Mouse (Mus musculus) heart, embryonic 12.5 days (tissue): ENCODE measurements around the gene Cux1. TPM values are rescaled to one million over a fixed set of nuclear protein-coding genes. Genes with fewer than 3 reads are reported as not detected.

Experiments used
- ATAC-seq: fragments of 200-750 bp; cut with Nextera tagmentation; 2 replicates; pipeline ENCODE4 v1.8.0; 2017; ENCODE audit warnings: moderate TSS enrichment, moderate library complexity; ENCODE audit not compliant: insufficient number of reproducible peaks, low FRiP score
- H3K27ac ChIP-seq: fragments of 300-500 bp; sonication (generic); 2 replicates; pipeline ENCODE4 v1.5.1; 2016; ENCODE audit warnings: mild to moderate bottlenecking, moderate library complexity; ENCODE audit not compliant: poor library complexity, severe bottlenecking
- H3K27me3 ChIP-seq: fragments of 300-500 bp; sonication (generic); replicated peaks from 2 replicates; pipeline ENCODE4 v1.6.1; 2016; ENCODE audit warnings: mild to moderate bottlenecking, moderate library complexity
- H3K36me3 ChIP-seq: fragments of 300-500 bp; sonication (generic); 2 replicates; pipeline ENCODE4 v1.6.1; 2016; ENCODE audit warnings: mild to moderate bottlenecking, moderate library complexity
- H3K4me1 ChIP-seq: fragments of 300-500 bp; sonication (generic); replicated peaks from 2 replicates; pipeline ENCODE4 v1.6.1; 2016; ENCODE audit warnings: mild to moderate bottlenecking
- H3K4me2 ChIP-seq: fragments of 300-500 bp; sonication (generic); 2 replicates; pipeline ENCODE4 v1.6.1; 2016; ENCODE audit warnings: mild to moderate bottlenecking, moderate library complexity
- H3K4me3 ChIP-seq: fragments of 300-500 bp; sonication (generic); 2 replicates; pipeline ENCODE4 v1.5.1; 2016; ENCODE audit warnings: mild to moderate bottlenecking
- H3K9ac ChIP-seq: fragments of 300-500 bp; sonication (generic); 2 replicates; pipeline ENCODE4 v1.6.1; 2016; ENCODE audit warnings: mild to moderate bottlenecking, moderate library complexity
- H3K9me3 ChIP-seq: fragments of 300-500 bp; sonication (generic); replicated peaks from 2 replicates; pipeline ENCODE4 v1.6.1; 2016; ENCODE audit warnings: mild to moderate bottlenecking, moderate library complexity
- WGBS: fragments of 180-500 bp; shearing (Covaris S2); methylation state at CpG from one replicate; pipeline ENCODE4 v1.1.7; 2016; 5-methylcytosine and 5-hydroxymethylcytosine counted together
- polyA plus RNA-seq: library from polyadenylated mRNA; unstranded; fragments of >200 nt; fragmentation: Nextera tagmentation; extraction: Ambion mirVana; gene quantifications from 2 replicates; pipeline ENCODE4 v1.2.1, GENCODE M21; 2016

Cux1 gene
- polyA plus RNA-seq, 1 experiment from 2014 or later = 81.0 TPM

DNA sequence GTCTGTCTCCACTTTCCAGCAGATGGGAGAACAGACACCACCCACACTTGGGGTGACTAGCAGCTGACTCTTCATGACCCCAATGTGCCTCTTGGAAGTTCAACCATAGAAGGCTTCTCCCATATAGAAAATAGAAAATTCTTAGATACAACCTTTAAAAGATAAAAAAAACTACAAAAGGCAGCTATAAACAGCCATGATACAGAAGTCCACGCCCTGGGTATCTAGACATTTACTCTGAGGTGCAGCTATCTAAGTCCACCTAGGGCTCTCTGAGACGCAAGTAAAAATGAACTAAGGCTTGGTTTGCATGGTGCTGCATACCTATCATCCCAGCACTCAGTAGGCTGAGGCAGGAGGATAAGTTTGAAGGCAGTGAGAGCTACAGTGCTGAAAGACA lies 144.3 kb downstream of the Cux1 start:
- H3K4me2 ChIP-seq = no peak overlapping the region
- 88% methylated on average over 2 of the region's 2 CpGs for WGBS
- peaks cover 6% of the 10 kb centered on the region; the same call in 1 of the 2 replicates for H3K36me3 ChIP-seq
- no peak overlapping the region for H3K4me3 ChIP-seq
- H3K4me1 ChIP-seq = peaks cover 48% of the 10 kb centered on the region
- no peak overlapping the region for H3K9ac ChIP-seq
- no peaks in the 10 kb centered on the region for H3K9me3 ChIP-seq
- no peak overlapping the region for H3K27ac ChIP-seq
- no peak for ATAC-seq
- no peaks in the 10 kb centered on the region for H3K27me3 ChIP-seq

DNA sequence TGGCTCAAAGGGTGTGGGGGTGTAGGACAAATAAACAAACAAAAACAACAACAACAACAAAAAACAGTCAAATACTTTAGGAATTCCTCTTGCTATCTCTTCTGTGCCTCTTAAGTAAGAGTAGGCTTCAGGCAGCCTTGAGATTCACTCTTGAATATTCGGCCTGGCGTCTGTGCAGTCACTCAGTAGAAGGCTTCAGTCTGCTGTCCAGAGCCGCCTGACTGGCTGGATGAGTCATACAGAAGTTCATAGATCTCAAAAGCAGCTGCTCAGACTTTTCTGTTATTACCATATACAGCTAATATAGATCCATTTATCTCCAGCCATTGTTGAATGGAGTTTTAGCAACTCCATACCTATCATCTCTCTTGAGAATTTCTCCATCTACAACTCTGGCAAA lies 145.4 kb downstream of the Cux1 start:
- peaks cover 6% of the 10 kb centered on the region; the same call in 1 of the 2 replicates for H3K36me3 ChIP-seq
- no peak overlapping the region for H3K4me2 ChIP-seq
- ATAC-seq = no peak
- no peak overlapping the region; the same call in 1 of the 2 replicates for H3K27ac ChIP-seq
- no peaks in the 10 kb centered on the region for H3K27me3 ChIP-seq
- H3K9ac ChIP-seq = no peak overlapping the region
- H3K4me1 ChIP-seq = peaks cover 40% of the 10 kb centered on the region
- WGBS = 53% methylated on average over 3 of the region's 3 CpGs
- H3K4me3 ChIP-seq = no peak overlapping the region
- H3K9me3 ChIP-seq = no peaks in the 10 kb centered on the region

DNA sequence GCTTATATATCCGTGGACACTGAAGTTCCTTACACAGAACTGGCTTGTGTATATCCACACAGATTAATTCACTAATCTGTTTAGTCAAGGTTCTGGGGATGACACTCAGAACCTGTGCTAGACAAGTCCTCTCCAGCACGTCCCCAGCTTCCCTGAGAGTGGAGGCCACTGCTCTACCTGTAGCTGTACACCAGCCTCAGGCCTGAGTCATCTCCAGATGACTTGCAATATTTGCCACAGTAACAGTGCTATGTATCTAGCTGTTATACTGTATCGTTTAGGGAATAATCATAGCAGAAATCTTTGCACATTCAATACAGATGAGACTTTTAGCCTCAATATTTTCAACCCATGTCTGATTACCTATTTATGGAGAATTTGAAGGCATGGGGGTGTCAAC lies 146.0 kb downstream of the Cux1 start:
- no peak for ATAC-seq

DNA sequence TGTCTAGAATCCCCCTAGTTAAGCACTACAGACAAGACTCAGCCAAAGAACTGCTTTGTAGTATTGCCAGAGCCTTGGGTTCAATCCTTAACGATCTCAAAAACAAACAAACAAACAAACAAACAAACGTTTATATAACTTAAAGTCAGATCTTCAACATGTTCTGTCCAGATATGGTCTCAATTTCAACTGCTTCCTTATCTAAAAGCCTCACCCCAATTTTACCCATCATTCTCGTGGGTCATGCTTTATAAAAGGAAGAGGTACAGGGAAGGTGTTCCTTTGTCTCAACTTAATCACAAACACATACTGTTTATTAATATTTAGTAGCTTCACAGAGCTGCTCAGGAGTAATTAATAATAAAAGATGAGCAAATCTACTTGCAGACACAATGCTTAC lies 146.9 kb downstream of the Cux1 start:
- Histone ChIP-seq H3K27ac (no peak overlapping the region), H3K27me3 (no peaks in the 10 kb centered on the region), H3K4me1 (peaks cover 36% of the 10 kb centered on the region), H3K9ac (no peak overlapping the region), H3K9me3 (no peaks in the 10 kb centered on the region), H3K4me3 (no peak overlapping the region), H3K36me3 (peaks cover 6% of the 10 kb centered on the region; the same call in 1 of the 2 replicates), H3K4me2 (no peak overlapping the region)
- WGBS = 70% methylated on average over 3 of the region's 3 CpGs
- ATAC-seq = no peak

More for the DNA sequence above, 146.0 kb downstream of the Cux1 start:
- 87% methylated on average over 3 of the region's 3 CpGs for WGBS
- H3K36me3 ChIP-seq = peaks cover 6% of the 10 kb centered on the region; the same call in 1 of the 2 replicates
- no peak overlapping the region for H3K4me3 ChIP-seq
- no peak overlapping the region for H3K4me2 ChIP-seq
- no peak overlapping the region for H3K9ac ChIP-seq
- no peaks in the 10 kb centered on the region for H3K9me3 ChIP-seq
- H3K4me1 ChIP-seq = peaks cover 34% of the 10 kb centered on the region
- no peaks in the 10 kb centered on the region for H3K27me3 ChIP-seq
- H3K27ac ChIP-seq = no peak overlapping the region

DNA sequence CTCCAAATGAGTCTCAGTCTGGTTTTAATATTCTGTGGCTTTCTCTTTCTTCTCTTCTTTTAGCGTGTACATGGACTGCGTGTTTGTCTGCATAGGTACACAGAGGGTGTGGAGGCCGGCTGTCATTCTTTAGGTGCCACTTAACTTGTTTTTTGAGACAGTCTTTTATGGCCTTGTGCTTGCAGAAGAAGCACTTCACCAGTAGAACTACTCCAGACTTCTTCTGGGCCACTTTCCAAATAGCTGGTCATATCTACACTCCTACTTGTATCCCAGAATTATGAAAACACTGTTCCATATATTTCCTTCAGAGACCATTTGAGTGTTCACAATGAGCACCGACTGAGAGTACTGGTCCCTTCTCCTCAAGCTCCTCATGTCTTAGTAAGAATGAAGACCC lies 149.4 kb downstream of the Cux1 start:
- Histone ChIP-seq H3K4me3 (no peak overlapping the region), H3K4me2 (no peak overlapping the region), H3K36me3 (0 out of 2 replicates have a peak, but pooled peaks cover under 1% of the 10 kb centered on the region), H3K9me3 (no peaks in the 10 kb centered on the region), H3K27me3 (no peaks in the 10 kb centered on the region), H3K9ac (no peak overlapping the region), H3K4me1 (peaks cover 43% of the 10 kb centered on the region), H3K27ac (no peak overlapping the region)
- ATAC-seq = no peak
- 84% methylated on average over 4 of the region's 4 CpGs for WGBS

DNA sequence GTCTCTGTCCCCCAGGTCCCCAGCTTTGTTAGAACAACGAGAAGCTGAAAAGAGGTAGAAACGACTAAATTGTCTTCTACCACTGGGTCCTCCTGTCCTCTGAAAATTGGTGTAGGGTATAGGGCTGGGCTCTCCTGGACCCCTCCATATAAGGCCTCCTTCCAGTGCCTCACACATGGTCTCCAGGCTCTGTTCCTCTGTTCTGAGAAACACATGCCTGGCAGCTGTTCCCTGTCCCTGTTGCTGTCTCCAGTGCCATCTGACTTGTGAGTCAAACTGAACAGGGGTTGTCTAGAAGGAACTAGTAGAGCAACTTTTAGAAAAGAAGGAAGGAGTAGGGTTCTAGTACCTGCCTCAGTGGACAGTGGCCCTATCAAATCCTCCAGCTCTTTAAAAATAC lies 152.8 kb downstream of the Cux1 start:
- no peaks in the 10 kb centered on the region for H3K9me3 ChIP-seq
- H3K27ac ChIP-seq = no peak overlapping the region
- no peak overlapping the region for H3K4me2 ChIP-seq
- H3K36me3 ChIP-seq = 0 out of 2 replicates have a peak, but pooled peaks cover 3% of the 10 kb centered on the region
- no peak for ATAC-seq
- peaks cover 45% of the 10 kb centered on the region for H3K4me1 ChIP-seq
- H3K9ac ChIP-seq = no peak overlapping the region
- H3K4me3 ChIP-seq = no peak overlapping the region
- H3K27me3 ChIP-seq = no peaks in the 10 kb centered on the region
- WGBS = 77% methylated on average over 2 of the region's 2 CpGs

DNA sequence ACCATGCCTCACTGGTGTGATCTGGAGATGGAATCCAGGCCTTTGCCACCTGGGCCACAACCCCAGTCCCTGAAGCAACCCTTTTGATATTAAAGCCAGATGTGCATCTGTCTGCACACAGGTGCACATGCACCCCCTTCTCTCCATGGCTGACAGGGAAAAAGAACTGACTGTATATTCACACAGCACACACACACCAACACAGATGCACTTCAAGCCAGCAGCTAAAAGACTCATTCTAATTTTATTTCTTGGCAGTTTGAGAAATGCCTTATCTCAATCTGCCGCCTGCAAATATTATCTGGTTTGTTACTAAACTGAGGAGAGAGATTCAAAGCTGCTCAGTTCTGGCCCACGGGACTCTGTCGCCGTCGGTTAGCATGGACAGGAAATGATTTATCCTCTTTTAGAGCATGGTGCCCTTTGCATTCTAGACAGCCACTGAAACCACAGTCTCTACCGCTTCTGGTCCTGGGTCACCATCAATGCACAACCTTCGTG lies 156.6 kb downstream of the Cux1 start:
- ATAC-seq = no peak
- Histone ChIP-seq H3K4me2 (no peak overlapping the region), H3K9me3 (peaks cover 6% of the 10 kb centered on the region), H3K9ac (no peak overlapping the region), H3K4me3 (no peak overlapping the region), H3K27ac (peak overlapping the region; percentile 25; the same call in 1 of the 2 replicates), H3K27me3 (no peaks in the 10 kb centered on the region), H3K36me3 (peaks cover 24% of the 10 kb centered on the region), H3K4me1 (peaks cover 47% of the 10 kb centered on the region)
- WGBS = 27% methylated on average over 7 of the region's 7 CpGs

DNA sequence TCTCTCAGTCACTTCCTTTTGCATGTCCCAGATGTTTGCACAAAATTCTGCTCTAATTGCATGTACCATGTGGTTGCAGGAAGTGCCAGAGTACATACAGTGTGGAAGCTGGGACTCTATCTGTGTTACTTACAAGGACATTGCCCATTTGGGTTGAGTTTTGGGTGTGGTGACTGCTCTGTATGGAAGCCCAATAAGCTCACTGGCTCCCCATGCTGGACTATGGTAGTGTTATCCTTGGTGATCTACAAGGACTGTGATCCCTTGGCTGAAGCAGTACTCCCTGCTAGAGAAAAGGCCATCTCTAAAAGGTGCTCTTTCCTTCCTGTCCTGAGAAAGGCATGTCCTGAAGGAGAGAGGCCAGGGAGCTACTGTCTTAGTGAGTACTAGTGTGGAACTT lies 160.9 kb downstream of the Cux1 start:
- no peaks in the 10 kb centered on the region for H3K27me3 ChIP-seq

DNA sequence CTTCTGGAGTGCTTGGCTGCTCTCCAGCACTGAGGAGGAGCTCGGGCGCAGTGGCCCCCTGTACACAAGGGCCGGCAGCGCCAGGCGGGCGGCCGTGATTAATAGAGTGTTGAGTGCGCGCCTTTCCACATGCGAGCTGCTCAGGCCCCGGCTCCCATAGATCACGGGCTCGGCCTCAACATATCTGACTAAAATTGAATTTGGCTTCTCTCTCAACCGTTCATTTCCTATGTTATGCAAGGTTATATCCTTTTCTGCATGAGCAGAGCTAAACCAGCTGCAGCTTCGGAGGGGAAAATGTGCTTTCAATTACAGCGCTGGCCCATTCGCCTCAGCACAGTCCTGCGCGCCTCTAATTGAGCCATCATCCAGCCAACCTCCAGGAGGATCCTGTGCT lies 163.7 kb downstream of the Cux1 start:
- no peak overlapping the region for H3K4me3 ChIP-seq
- peaks cover 21% of the 10 kb centered on the region for H3K36me3 ChIP-seq
- WGBS = 29% methylated on average over 19 of the region's 19 CpGs
- no peak overlapping the region for H3K9ac ChIP-seq
- H3K4me1 ChIP-seq = peaks cover 28% of the 10 kb centered on the region
- H3K27me3 ChIP-seq = no peaks in the 10 kb centered on the region
- peak; percentile 80 for ATAC-seq
- peaks cover 6% of the 10 kb centered on the region for H3K9me3 ChIP-seq
- H3K4me2 ChIP-seq = peak overlapping the region; percentile 41; the same call in 1 of the 2 replicates
- peak overlapping the region; percentile 77 for H3K27ac ChIP-seq

More for the DNA sequence above, 160.9 kb downstream of the Cux1 start:
- ATAC-seq = no peak
- Histone ChIP-seq H3K9ac (no peak overlapping the region), H3K36me3 (peaks cover 21% of the 10 kb centered on the region), H3K9me3 (peaks cover 6% of the 10 kb centered on the region), H3K4me2 (no peak overlapping the region), H3K27ac (no peak overlapping the region), H3K4me3 (no peak overlapping the region), H3K4me1 (peaks cover 56% of the 10 kb centered on the region)

DNA sequence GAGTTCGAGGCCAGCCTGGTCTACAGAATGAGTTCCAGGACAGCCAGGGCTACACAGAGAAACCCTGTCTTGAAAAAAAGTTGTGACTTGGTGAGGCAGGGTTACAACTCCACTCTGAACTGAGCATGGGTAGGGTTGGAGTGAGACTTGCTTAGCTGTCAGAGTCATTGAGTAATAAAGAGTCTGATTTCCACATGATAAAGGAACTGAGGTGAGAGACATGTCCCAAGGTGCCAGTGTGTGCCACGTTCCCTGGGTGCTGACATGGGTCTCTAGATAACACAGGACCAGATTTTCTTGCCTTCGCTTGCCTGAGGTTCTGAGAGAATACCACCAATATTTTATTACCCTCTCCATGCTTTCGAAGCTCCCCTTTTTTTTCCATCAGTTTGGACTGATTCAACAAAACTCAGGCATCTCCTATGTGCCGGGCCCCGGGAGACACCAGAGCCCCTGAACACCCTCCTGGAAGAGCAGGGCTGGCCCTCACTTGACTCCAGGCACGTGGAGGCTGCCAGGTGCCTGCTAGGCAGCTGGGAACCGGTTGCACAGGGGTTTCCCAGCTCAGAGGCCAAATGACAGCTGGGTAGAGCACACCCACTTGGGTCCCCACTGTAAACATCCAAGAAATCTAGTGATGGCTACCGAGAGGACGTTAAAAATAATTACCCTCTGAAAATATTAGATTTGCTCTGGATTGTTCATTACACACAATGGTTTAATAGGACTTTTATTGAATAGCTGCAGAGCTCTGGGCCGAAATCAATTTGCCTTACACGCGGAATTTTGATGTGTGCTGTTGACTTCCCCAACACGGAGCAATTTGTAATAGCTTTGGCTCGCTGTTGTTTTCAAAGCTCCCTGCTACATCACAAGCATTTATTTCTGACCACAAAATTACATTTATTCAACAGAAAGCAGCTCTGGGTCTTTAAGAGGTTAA lies 164.4 kb downstream of the Cux1 start:
- Histone ChIP-seq H3K36me3 (peaks cover 17% of the 10 kb centered on the region), H3K27me3 (no peaks in the 10 kb centered on the region), H3K4me2 (0 out of 2 replicates have a peak overlapping the region, but pooled peaks have one; percentile 41), H3K9ac (no peak overlapping the region), H3K9me3 (peaks cover 5% of the 10 kb centered on the region), H3K4me3 (no peak overlapping the region), H3K27ac (peak overlapping the region; percentile 33; the same call in 1 of the 2 replicates), H3K4me1 (peaks cover 32% of the 10 kb centered on the region)
- ATAC-seq = no peak
- 71% methylated on average over 15 of the region's 15 CpGs for WGBS

DNA sequence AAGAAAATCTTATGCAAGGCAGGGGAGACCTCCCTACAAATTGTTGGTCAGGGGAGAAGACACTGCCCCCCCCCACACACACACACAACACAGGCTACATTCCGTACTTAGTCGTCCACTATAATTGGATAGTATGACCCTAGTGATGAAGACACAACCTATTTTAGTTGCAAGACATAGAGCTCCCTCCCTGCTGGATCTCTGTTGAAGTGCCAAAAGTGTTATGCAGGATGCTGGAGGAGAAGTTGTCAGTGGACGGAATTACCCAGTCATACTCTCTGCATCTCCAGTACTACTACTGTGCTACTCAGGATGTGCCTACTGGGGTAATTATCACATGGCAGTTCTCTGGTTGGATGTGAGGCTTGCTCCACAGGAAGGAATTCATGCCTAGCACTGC lies 168.6 kb downstream of the Cux1 start:
- WGBS = 77% methylated on average over 3 of the region's 3 CpGs
- no peak overlapping the region for H3K4me2 ChIP-seq
- no peaks in the 10 kb centered on the region for H3K36me3 ChIP-seq
- no peak for ATAC-seq
- no peaks in the 10 kb centered on the region for H3K27me3 ChIP-seq
- H3K27ac ChIP-seq = no peak overlapping the region
- H3K4me3 ChIP-seq = no peak overlapping the region
- no peaks in the 10 kb centered on the region for H3K9me3 ChIP-seq
- H3K9ac ChIP-seq = no peak overlapping the region
- peaks cover 59% of the 10 kb centered on the region for H3K4me1 ChIP-seq
